Mouse (Mus musculus) CD4-positive, CD25-positive, alpha-beta regulatory T cell, adult 4 months (primary cell): ENCODE data around the gene 3830403N18Rik. TPM values are rescaled to one million over a fixed set of nuclear protein-coding genes. Genes with fewer than 3 reads are reported as not detected.
"Not testable (repeated sequence)": the region's sequence is repeated elsewhere in the genome, so short reads cannot be mapped to it uniquely, and the experiment has no call there.

Experiments used
- ATAC-seq: one replicate; pipeline ENCODE4 v1.8.0; 2017
- polyA plus RNA-seq, 2 experiments: library from polyadenylated mRNA; unstranded; fragments of 100-300 nt; shearing (Covaris generic); gene quantifications; one replicate each; pipeline ENCODE4 v1.2.1; 2017

3830403N18Rik gene
- polyA plus RNA-seq: under 1 TPM in 1 of 2 experiments, not detected in 1; 0.51 TPM

- not testable (repeated sequence) for ATAC-seq
Measured at GRCm38 (mm10) chrX:56136336-56136909, at the start of gene 3830403N18Rik. 3830403N18Rik (plus strand) TSS chrX:56136572.

- no peak for ATAC-seq
Measured at GRCm38 (mm10) chrX:56151396-56151795, 15.0 kb downstream of the 3830403N18Rik start.

- ATAC-seq: not testable (repeated sequence)
Measured at GRCm38 (mm10) chrX:56186449-56186848, 50.1 kb downstream of the 3830403N18Rik start.

Other genes starting within 250 kb of the 3830403N18Rik start
- not detected for gene Gm773, start 76.3 kb downstream of the 3830403N18Rik start, polyA plus RNA-seq
- gene Zfp449, start 209.8 kb downstream of the 3830403N18Rik start, polyA plus RNA-seq: 1 to 10 TPM; 1.3 to 1.9 TPM
- 1 to 10 TPM; 2.7 to 5.5 TPM for gene Smim10l2a, start 238.0 kb downstream of the 3830403N18Rik start, polyA plus RNA-seq